Mouse (Mus musculus) frontal cortex, adult (tissue): ENCODE results near the gene Olfr695.
"Not testable (repeated sequence)": the region's sequence is repeated elsewhere in the genome, so short reads cannot be mapped to it uniquely, and the experiment has no call there.

Experiments
- ATAC-seq: cut with Nextera tagmentation; 2 replicates; pipeline ENCODE4 v1.9.2; 2017; ENCODE audit warnings: mild to moderate bottlenecking, moderate library complexity, mixed read lengths; ENCODE audit not compliant: low TSS enrichment

The Olfr695 gene

GRCm38 (mm10) chr7:106716296-106716695, at the start of gene Olfr695:
TSS of gene Olfr695 (minus strand) at chr7:106716396.
- no peak for ATAC-seq

- ATAC-seq, result not testable (repeated sequence)
Measured at GRCm38 (mm10) chr7:106761008-106761407, 44.8 kb upstream of the Olfr695 start.

GRCm38 (mm10) chr7:106758800-106759199, 42.6 kb upstream of the Olfr695 start:
- no peak for ATAC-seq

- no peak for ATAC-seq
Measured at GRCm38 (mm10) chr7:106755297-106755696, 39.1 kb upstream of the Olfr695 start, which contains the start of gene Olfr698. TSS of gene Olfr698 (minus strand) at chr7:106755397.

- ATAC-seq, result no peak
Measured at GRCm38 (mm10) chr7:106745811-106746210, 29.6 kb upstream of the Olfr695 start.

- ATAC-seq, result no peak
Measured at GRCm38 (mm10) chr7:106742343-106742742, 26.1 kb upstream of the Olfr695 start, which contains the start of gene Olfr697. TSS of gene Olfr697 (minus strand) at chr7:106742443.

GRCm38 (mm10) chr7:106737028-106737427, 20.8 kb upstream of the Olfr695 start:
- ATAC-seq, result no peak

- no peak for ATAC-seq
Measured at GRCm38 (mm10) chr7:106733717-106734116, 17.5 kb upstream of the Olfr695 start.

- not testable (repeated sequence) for ATAC-seq
Measured at GRCm38 (mm10) chr7:106725654-106726053, 9.5 kb upstream of the Olfr695 start.

- no peak for ATAC-seq
Measured at GRCm38 (mm10) chr7:106711463-106711862, 4.7 kb downstream of the Olfr695 start.

- not testable (repeated sequence) for ATAC-seq
Measured at GRCm38 (mm10) chr7:106707705-106708104, 8.5 kb downstream of the Olfr695 start.

- no peak for ATAC-seq
Measured at GRCm38 (mm10) chr7:106696891-106697290, 19.3 kb downstream of the Olfr695 start.

GRCm38 (mm10) chr7:106692976-106693375, 23.2 kb downstream of the Olfr695 start:
- ATAC-seq, result no peak

- no peak for ATAC-seq
Measured at GRCm38 (mm10) chr7:106691714-106692113, 24.5 kb downstream of the Olfr695 start, which contains the start of gene Olfr694. TSS of gene Olfr694 (minus strand) at chr7:106691814.

- ATAC-seq, result no peak
Measured at GRCm38 (mm10) chr7:106685382-106685781, 30.8 kb downstream of the Olfr695 start.

- ATAC-seq, result no peak
Measured at GRCm38 (mm10) chr7:106680484-106680883, 35.7 kb downstream of the Olfr695 start, which contains the start of gene Olfr693. TSS of gene Olfr693 (minus strand) at chr7:106680584.
